Mouse (Mus musculus) midbrain, embryonic 11.5 days (tissue): ENCODE measurements around the gene Tspyl1. TPM values are rescaled to one million over a fixed set of nuclear protein-coding genes. Genes with fewer than 3 reads are reported as not detected.
"Not testable (repeated sequence)": the region's sequence is repeated elsewhere in the genome, so short reads cannot be mapped to it uniquely, and the experiment has no call there.

Experiments used
- ATAC-seq: fragments of 200-750 bp; cut with Nextera tagmentation; 2 replicates; pipeline ENCODE4 v1.8.0; 2017; ENCODE audit warnings: moderate TSS enrichment, moderate library complexity; ENCODE audit not compliant: low FRiP score
- DNase-seq: peaks from one replicate; pipeline ENCODE4 v3.0.0; 2015; ENCODE audit warnings: low spot score; ENCODE audit errors: missing footprints
- H3K27ac ChIP-seq: fragments of 300-500 bp; sonication (generic); 2 replicates; pipeline ENCODE4 v1.5.1; 2014; ENCODE audit warnings: low read depth, low read length
- H3K27me3 ChIP-seq: fragments of 300-500 bp; sonication (generic); 2 replicates; pipeline ENCODE4 v1.6.1; 2014; ENCODE audit warnings: mild to moderate bottlenecking, low read length, moderate library complexity, mixed read lengths; ENCODE audit not compliant: control insufficient read depth, insufficient read depth
- H3K36me3 ChIP-seq: fragments of 300-500 bp; sonication (generic); 2 replicates; pipeline ENCODE4 v1.6.1; 2014; ENCODE audit warnings: mild to moderate bottlenecking, low read length, moderate library complexity, mixed read lengths; ENCODE audit not compliant: control insufficient read depth, insufficient read depth
- H3K4me1 ChIP-seq: fragments of 300-500 bp; sonication (generic); 2 replicates; pipeline ENCODE4 v1.6.1; 2014; ENCODE audit warnings: low read length; ENCODE audit not compliant: control insufficient read depth, insufficient read depth
- H3K4me2 ChIP-seq: fragments of 300-500 bp; sonication (generic); 2 replicates; pipeline ENCODE4 v1.6.1; 2014; ENCODE audit warnings: mild to moderate bottlenecking, moderate library complexity
- H3K4me3 ChIP-seq: fragments of 300-500 bp; sonication (generic); 2 replicates; pipeline ENCODE4 v1.5.1; 2014; ENCODE audit warnings: low read depth, low read length
- H3K9ac ChIP-seq: fragments of 300-500 bp; sonication (generic); 2 replicates; pipeline ENCODE4 v1.6.1; 2014; ENCODE audit warnings: low read length
- H3K9me3 ChIP-seq: fragments of 300-500 bp; sonication (generic); 2 replicates; pipeline ENCODE4 v1.6.1; 2016; ENCODE audit warnings: low read length; ENCODE audit not compliant: control insufficient read depth
- WGBS: fragments of 180-500 bp; shearing (Covaris S2); extraction: QIAGEN DNeasy Blood & Tissue Kit; methylation state at CpG from one replicate; pipeline ENCODE4 v1.1.7; 2014; 5-methylcytosine and 5-hydroxymethylcytosine counted together
- polyA plus RNA-seq: library from polyadenylated mRNA; unstranded; fragments of >200 nt; fragmentation: Nextera tagmentation; extraction: Ambion mirVana; gene quantifications from 2 replicates; pipeline ENCODE4 v1.2.1, GENCODE M21; 2014

The Tspyl1 gene
- polyA plus RNA-seq, 1 experiment from 2014 or later, result 68.8 TPM

- H3K4me2 ChIP-seq, result no peak overlapping the region
- no peak overlapping the region for H3K9ac ChIP-seq
- WGBS, result 64% methylated on average over 2 of the region's 2 CpGs
- no peak for DNase-seq
- no peaks in the 10 kb centered on the region for H3K9me3 ChIP-seq
- no peaks in the 10 kb centered on the region for H3K27me3 ChIP-seq
- peaks cover 5% of the 10 kb centered on the region; the same call in 1 of the 2 replicates for H3K4me1 ChIP-seq
- no peak overlapping the region for H3K27ac ChIP-seq
- H3K36me3 ChIP-seq, result no peaks in the 10 kb centered on the region
- no peak overlapping the region for H3K4me3 ChIP-seq
- ATAC-seq, result no peak
Observed at GRCm38 (mm10) chr10:34249594-34249993, 32.4 kb upstream of the Tspyl1 start.

DNA sequence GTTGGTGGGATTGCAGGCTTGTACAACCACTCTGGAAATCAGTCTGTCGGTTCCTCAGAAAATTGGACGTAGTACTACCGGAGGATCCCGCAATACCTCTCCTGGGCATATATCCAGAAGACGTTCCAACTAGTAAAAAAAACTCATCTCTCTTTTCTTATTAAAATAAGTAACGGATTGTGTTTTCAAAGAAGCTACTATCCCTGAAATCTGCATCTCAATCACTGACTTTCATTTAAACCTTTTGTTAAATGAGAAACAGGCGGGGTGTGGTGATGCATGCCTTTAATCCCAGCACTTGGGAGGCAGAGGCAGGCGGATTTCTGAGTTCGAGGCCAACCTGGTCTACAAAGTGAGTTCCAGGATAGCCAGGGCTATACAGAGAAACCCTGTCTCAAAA lies 29.2 kb upstream of the Tspyl1 start:
- H3K4me2 ChIP-seq, ATAC-seq, H3K36me3 ChIP-seq, H3K9me3 ChIP-seq, H3K27me3 ChIP-seq, DNase-seq, H3K9ac ChIP-seq, H3K4me1 ChIP-seq, H3K4me3 ChIP-seq, H3K27ac ChIP-seq: not testable (repeated sequence)
- WGBS, result 88% methylated on average over 9 of the region's 9 CpGs

- 86% methylated on average over 4 of the region's 4 CpGs for WGBS
- no peak overlapping the region for H3K4me3 ChIP-seq
- no peak for DNase-seq
- H3K27me3 ChIP-seq, result no peaks in the 10 kb centered on the region
- no peak for ATAC-seq
- no peaks in the 10 kb centered on the region for H3K36me3 ChIP-seq
- H3K9me3 ChIP-seq, result no peaks in the 10 kb centered on the region
- H3K9ac ChIP-seq, result no peak overlapping the region
- H3K4me1 ChIP-seq, result no peaks in the 10 kb centered on the region
- H3K27ac ChIP-seq, result no peak overlapping the region
- no peak overlapping the region for H3K4me2 ChIP-seq
Observed at GRCm38 (mm10) chr10:34265106-34265505, 16.9 kb upstream of the Tspyl1 start.

DNA sequence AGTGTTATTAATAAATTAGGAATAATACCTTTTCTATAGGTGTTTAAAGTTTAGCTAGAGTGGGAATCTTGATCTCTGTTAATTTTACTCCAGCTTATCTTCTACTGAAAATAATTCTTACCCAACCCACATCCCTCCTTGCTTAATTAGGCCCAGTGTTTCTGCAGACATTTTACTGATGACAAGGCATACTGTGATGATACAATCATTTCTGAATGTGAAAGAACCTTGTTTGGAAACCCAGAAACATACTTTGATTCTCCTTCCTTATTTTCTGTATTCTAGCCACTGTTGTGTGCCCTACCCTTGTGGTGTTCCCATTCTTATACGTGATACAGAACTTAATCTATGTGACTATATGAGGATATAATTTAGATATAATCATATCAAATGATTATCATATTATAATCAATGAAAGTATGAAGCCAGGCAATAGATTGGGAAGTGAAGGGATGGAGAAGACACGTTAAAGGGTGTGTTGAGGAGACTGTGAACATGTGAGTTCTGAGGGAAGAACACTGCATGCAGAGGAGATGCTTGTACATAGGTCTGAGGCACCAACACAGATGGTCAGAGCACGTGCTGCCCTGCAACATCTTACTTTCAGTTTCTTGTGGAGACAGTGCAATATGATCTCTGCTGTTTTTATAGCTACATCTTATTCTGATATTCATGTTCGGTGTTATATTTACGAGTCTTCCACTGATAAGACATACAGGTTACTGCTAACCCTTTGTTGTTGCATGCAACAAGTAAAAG lies 14.5 kb upstream of the Tspyl1 start:
- H3K36me3 ChIP-seq, result no peaks in the 10 kb centered on the region

DNA sequence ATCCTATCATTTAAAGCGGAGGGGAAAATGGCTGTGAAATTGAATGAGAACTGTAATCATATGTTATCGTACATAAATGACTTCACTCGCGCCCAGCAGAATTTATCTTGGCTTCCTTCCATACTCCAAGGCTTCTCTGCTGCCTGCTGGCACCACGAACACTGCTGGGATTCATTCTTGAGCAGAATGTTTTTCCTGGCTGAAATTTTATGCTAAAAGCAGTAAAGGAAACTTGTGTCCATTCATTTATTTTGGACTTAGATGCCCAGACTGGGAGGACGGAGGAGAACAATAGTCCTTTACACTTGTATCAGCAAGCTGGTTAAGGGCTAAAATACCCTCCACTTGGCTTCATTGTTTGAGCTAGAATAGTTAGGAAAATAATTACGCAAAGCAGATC lies 10.3 kb upstream of the Tspyl1 start:
- DNase-seq, result no peak
- no peak for ATAC-seq
- Histone ChIP-seq H3K9ac (no peak overlapping the region), H3K4me2 (no peak overlapping the region), H3K27ac (no peak overlapping the region), H3K4me1 (no peaks in the 10 kb centered on the region), H3K36me3 (no peaks in the 10 kb centered on the region), H3K27me3 (no peaks in the 10 kb centered on the region), H3K9me3 (no peaks in the 10 kb centered on the region), H3K4me3 (no peak overlapping the region)
- 74% methylated on average over 7 of the region's 7 CpGs for WGBS

More for the DNA sequence above, 14.5 kb upstream of the Tspyl1 start:
- H3K9ac ChIP-seq, result no peak overlapping the region
- H3K27ac ChIP-seq, result no peak overlapping the region
- no peaks in the 10 kb centered on the region for H3K27me3 ChIP-seq
- no peak for DNase-seq
- no peak overlapping the region for H3K4me3 ChIP-seq
- no peaks in the 10 kb centered on the region for H3K9me3 ChIP-seq
- no peak for ATAC-seq
- H3K4me1 ChIP-seq, result no peaks in the 10 kb centered on the region
- WGBS, result 77% methylated on average over 5 of the region's 5 CpGs
- H3K4me2 ChIP-seq, result no peak overlapping the region

DNA sequence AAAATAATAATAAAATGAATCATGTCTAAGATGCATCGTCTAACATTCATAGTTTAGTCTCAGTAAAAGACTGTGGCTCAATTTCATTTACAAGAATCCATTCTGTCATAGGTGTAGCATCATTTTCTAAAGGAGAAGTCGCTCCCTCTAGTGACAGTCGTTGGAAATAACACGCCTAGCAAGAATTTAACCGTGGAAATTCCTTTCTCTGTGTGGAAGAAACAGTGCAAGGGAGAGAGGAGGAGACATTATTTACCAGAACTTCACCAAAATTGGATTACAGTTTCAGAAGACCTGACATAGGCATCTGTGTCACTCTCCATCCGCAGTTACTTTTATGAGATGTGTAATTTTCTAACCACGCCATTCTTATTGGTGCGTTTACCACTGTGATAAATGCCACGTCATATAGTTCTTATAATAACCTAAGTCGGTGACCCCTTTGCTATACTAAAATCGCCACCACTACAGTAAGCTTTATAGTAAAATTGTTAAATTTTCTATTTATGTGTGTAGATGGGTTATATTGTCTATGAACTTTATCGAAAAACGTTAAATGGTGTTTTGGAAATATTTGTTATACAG lies 1.3 kb upstream of the Tspyl1 start:
- WGBS, result 30% methylated on average over 13 of the region's 13 CpGs
- H3K27me3 ChIP-seq, result no peaks in the 10 kb centered on the region
- 0 out of 2 replicates have a peak, but pooled peaks have one; percentile 1 for ATAC-seq

DNA sequence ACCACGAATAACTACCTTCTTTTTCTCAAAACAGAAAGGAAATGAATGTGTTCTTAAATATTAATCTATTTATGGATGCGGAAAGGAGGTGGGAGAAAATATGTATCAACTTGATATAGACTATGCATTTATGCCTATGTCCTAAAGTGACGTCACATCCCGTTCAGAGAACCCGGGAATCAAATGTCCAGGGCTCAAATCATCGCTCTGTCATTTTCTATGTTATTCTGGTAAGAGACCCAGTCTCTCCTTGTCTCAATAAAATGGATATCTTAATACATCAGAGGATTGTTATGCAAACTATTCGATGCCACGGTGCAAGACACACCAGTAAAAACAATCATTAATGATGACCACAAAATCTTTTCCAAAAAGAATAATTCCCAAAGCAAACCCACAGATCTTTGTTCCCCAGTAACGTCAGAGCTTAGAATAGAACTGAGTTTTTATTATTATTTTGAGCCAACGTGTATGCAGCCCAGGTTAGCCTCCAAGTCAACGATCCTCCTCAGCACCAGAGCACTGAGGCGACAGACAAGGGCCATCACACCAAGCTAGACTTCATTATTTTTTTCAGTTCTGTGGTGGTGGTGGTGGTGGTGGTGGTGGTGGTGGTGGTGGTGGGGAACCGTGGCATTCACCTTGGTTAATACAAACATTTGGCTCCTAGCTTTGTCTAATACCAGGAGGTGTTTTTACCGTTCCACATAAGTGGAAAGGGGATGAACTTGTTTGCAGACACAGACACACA lies 604 bp upstream of the Tspyl1 start:
- Histone ChIP-seq H3K36me3 (no peaks in the 10 kb centered on the region), H3K4me2 (peak overlapping the region; percentile 62), H3K27me3 (no peaks in the 10 kb centered on the region), H3K27ac (peak overlapping the region; percentile 58; the same call in 1 of the 2 replicates), H3K4me1 (peaks cover 11% of the 10 kb centered on the region), H3K4me3 (peak overlapping the region; percentile 79), H3K9me3 (no peaks in the 10 kb centered on the region), H3K9ac (peak overlapping the region; percentile 86)
- WGBS, result 21% methylated on average over 14 of the region's 14 CpGs
- DNase-seq (peak; percentile 89), ATAC-seq (peak; percentile 0; the same call in 1 of the 2 replicates)

More for the DNA sequence above, 1.3 kb upstream of the Tspyl1 start:
- H3K4me1 ChIP-seq, result peaks cover 11% of the 10 kb centered on the region
- no peaks in the 10 kb centered on the region for H3K36me3 ChIP-seq
- H3K9me3 ChIP-seq, result no peaks in the 10 kb centered on the region
- H3K4me2 ChIP-seq, result peak overlapping the region; percentile 33; the same call in 1 of the 2 replicates
- DNase-seq, result peak; percentile 96
- H3K27ac ChIP-seq, result no peak overlapping the region
- no peak overlapping the region for H3K9ac ChIP-seq
- H3K4me3 ChIP-seq, result 0 out of 2 replicates have a peak overlapping the region, but pooled peaks have one; percentile 5

DNA sequence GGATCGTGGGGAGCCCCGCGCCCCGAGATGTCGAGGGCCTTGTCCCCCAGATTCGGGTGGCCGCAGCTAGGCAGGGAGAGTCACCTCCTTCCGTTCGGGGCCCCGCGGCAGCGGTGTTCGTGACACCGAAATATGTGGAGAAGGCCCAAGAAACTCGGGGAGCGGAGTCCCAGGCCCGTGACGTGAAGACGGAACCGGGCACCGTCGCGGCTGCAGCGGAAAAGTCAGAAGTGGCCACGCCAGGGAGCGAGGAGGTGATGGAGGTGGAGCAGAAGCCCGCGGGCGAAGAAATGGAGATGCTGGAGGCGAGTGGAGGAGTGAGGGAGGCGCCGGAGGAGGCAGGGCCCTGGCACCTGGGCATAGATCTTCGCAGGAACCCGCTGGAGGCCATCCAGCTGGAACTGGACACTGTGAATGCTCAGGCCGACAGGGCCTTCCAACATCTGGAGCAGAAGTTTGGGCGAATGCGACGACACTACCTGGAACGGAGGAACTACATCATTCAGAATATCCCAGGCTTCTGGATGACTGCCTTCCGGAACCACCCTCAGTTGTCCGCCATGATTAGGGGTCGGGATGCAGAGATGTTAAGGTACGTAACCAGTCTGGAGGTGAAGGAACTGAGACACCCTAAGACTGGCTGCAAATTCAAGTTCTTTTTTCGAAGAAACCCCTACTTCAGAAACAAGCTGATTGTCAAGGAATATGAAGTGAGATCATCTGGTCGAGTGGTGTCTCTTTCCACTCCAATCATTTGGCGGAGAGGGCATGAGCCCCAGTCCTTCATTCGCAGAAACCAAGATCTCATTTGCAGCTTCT lies 639 bp downstream of the Tspyl1 start:
- H3K9me3 ChIP-seq, result no peaks in the 10 kb centered on the region
- H3K27me3 ChIP-seq, result no peaks in the 10 kb centered on the region
- H3K36me3 ChIP-seq, result no peaks in the 10 kb centered on the region
- H3K4me1 ChIP-seq, result peaks cover 11% of the 10 kb centered on the region
- H3K4me2 ChIP-seq, result peak overlapping the region; percentile 62
- peak overlapping the region; percentile 86 for H3K9ac ChIP-seq
- DNase-seq (peak; percentile 84), ATAC-seq (no peak; the same call in none of the 2 replicates)
- peak overlapping the region; percentile 79 for H3K4me3 ChIP-seq
- H3K27ac ChIP-seq, result no peak overlapping the region
- 5% methylated on average over 47 of the region's 47 CpGs for WGBS
